In genomic region chr4:123026161-123026560, GRCm38 (mm10) we compare ENCODE assay signal across 11 mouse cellular contexts. TPM values are rescaled to one million over a fixed set of nuclear protein-coding genes. Genes with fewer than 3 reads are reported as not detected.
DNase-seq lines count a peak whose midpoint lies in the region; ATAC-seq and TF ChIP-seq lines count a peak whose summit lies in the region.
"Had no signal": no experiment of that assay in that cellular context is flagged by ENCODE, and none has a peak within 500 bp of the region (broad histone marks: within the 10 kb centered on the region; RNA-seq: fewer than 3 reads in every experiment).

No protein-coding gene starts in this region.

- no peak for DNase-seq in layer of hippocampus, adult 2 months (ENCODE audit: low spot score in 2 of 2)
- DNase-seq in layer of hippocampus, postnatal 10 days (ENCODE audit: low spot score in 2 of 2) = no peak
- DNase-seq in B cell, adult 2 months = peak; percentile 68 to 73
- DNase-seq in liver, adult 2 months (ENCODE audit: extremely low read depth, low read depth, low spot score) = no peak
- no peak for DNase-seq in cerebellum, adult 11 months
- no peak for DNase-seq in gastrocnemius, postnatal 14 days
- no peak for DNase-seq in cerebellum, postnatal 14 days
- DNase-seq: kidney, adult 11 months; right cerebral cortex, postnatal 14 days had no signal

- intact Hi-C loops in gastrocnemius, postnatal 14 days (cut with DNase I; ENCODE audit: low total_unique reads) = no loop called here

- TF ChIP-seq CTCF in layer of hippocampus, adult 2 months (conservative IDR thresholded peaks at IDR 0.05) = peak; percentile 5; the same call in 1 of the 2 replicates
- no peak for TF ChIP-seq CTCF in liver, adult 2 months (IDR thresholded peaks at IDR 0.05; ENCODE audit: low read depth, low read length)

- peak overlapping the region; percentile 76 for H3K27ac ChIP-seq in layer of hippocampus, adult 2 months
- H3K27ac ChIP-seq in liver, adult 2 months (replicated peaks; ENCODE audit: insufficient read depth, low read depth, low read length) = peak overlapping the region; percentile 52

- H3K9ac ChIP-seq in liver, adult 2 months (ENCODE audit: low read depth, low read length) = no peak overlapping the region

- no peak overlapping the region for H3K4me3 ChIP-seq in layer of hippocampus, adult 2 months
- H3K4me3 ChIP-seq in liver, adult 2 months (ENCODE audit: insufficient read depth, low read depth, low read length) = no peak overlapping the region

- ATAC-seq in neutrophil, adult 5-6 weeks (ENCODE audit: extremely low read depth, insufficient number of reproducible peaks, low FRiP score, poor library complexity, severe bottlenecking) = peak; percentile 96
- ATAC-seq: activated CD4-positive, CD25-positive, alpha-beta regulatory T cell, adult 4 months had no signal

- no peaks in the 10 kb centered on the region for H3K27me3 ChIP-seq in liver, adult 2 months (ENCODE audit: control insufficient read depth, insufficient read depth, low read length)

- 95% methylated on average over 13 of the region's 13 CpGs for WGBS in liver, adult 2 months

- peaks cover 25% of the 10 kb centered on the region for H3K4me1 ChIP-seq in liver, adult 2 months (ENCODE audit: control insufficient read depth, insufficient read depth, low read length)

- H3K36me3 ChIP-seq in liver, adult 2 months (ENCODE audit: control insufficient read depth, insufficient read depth, low read length) = peaks cover 11% of the 10 kb centered on the region; the same call in 1 of the 2 replicates

- peaks cover 22% of the 10 kb centered on the region for H3K79me2 ChIP-seq in liver, adult 2 months (ENCODE audit: control insufficient read depth, insufficient read depth, low read length)

- TF ChIP-seq POLR2A in liver, adult 2 months (IDR thresholded peaks at IDR 0.05; ENCODE audit: extremely low read depth, insufficient read depth, low read length) = no peak

RNA-seq across cellular contexts. Expression of gene Trit1, which starts 9.8 kb away (rescaled TPM):
- 10 to 100 TPM; 27.5 to 29.4 TPM for total RNA-seq in layer of hippocampus, adult 2 months (2021)
- total RNA-seq in layer of hippocampus, postnatal 10 days (2021) = 10 to 100 TPM; 24.5 to 29.2 TPM
- 9.2 and 11.2 TPM in 2 replicates for total RNA-seq in liver, adult 2 months (2014; rRNA removed)
- polyA plus RNA-seq in liver, adult 2 months (2012; rRNA removed) = 3.2 and 4.3 TPM in 2 replicates
- total RNA-seq in neutrophil, adult 5-6 weeks (2017) = 23.5 and 35.2 TPM in 2 replicates
- 10 to 100 TPM in 1 of 2 experiments, 1 to 10 TPM in 1; 8.3 to 12.2 TPM for total RNA-seq in gastrocnemius, postnatal 14 days (2021)

RNA-seq across cellular contexts. Expression of gene Mycl, which starts 30.7 kb away (rescaled TPM):
- 10 to 100 TPM; 31.8 to 32.4 TPM for total RNA-seq in layer of hippocampus, adult 2 months (2021)
- total RNA-seq in layer of hippocampus, postnatal 10 days (2021) = 10 to 100 TPM; 53.5 to 59.1 TPM
- total RNA-seq in liver, adult 2 months (2014; rRNA removed) = 7.0 and 7.6 TPM in 2 replicates
- polyA plus RNA-seq in liver, adult 2 months (2012; rRNA removed) = 3.3 and 3.6 TPM in 2 replicates
- total RNA-seq in neutrophil, adult 5-6 weeks (2017) = 0.37 and 0.70 TPM in 2 replicates
- total RNA-seq in gastrocnemius, postnatal 14 days (2021) = 1 to 10 TPM; 2.2 to 2.3 TPM
- polyA plus RNA-seq: activated CD4-positive, CD25-positive, alpha-beta regulatory T cell, adult 4 months had no signal

Comparison
In these comparisons a context has a peak if more than half of its experiments do, and no peak if none do; other contexts are left out.
1. DNase-seq: peak in B cell, adult 2 months (2 of 2); none in layer of hippocampus, adult 2 months (0 of 2), layer of hippocampus, postnatal 10 days (0 of 2), liver, adult 2 months (single experiment), cerebellum, adult 11 months (single experiment), gastrocnemius, postnatal 14 days (single experiment) and cerebellum, postnatal 14 days (0 of 2).